Mouse (Mus musculus): ENCODE data around the gene Calm1. TPM values are rescaled to one million over a fixed set of nuclear protein-coding genes. Genes with fewer than 3 reads are reported as not detected.

Calm1 gene
- polyA plus RNA-seq, 1 experiment from 2014 or later, result 2,106 TPM

- H3K9ac ChIP-seq (replicated peaks; ENCODE audit: low read depth), result no peak overlapping the region
- no peaks in the 10 kb centered on the region for H3K4me1 ChIP-seq (ENCODE audit: insufficient read depth, low read depth, low read length)
- H3K4me2 ChIP-seq (replicated peaks; ENCODE audit: low read depth, low read length), result no peak overlapping the region
- no peak for TF ChIP-seq CTCF (IDR thresholded peaks at IDR 0.05)
- TF ChIP-seq EP300 (IDR thresholded peaks at IDR 0.05), result no peak
- no peaks in the 10 kb centered on the region for H3K36me3 ChIP-seq (ENCODE audit: insufficient read depth, low read length)
- DNase-seq (ENCODE audit: low spot score) (no peak), ATAC-seq (no peak)
- H3K27me3 ChIP-seq (replicated peaks; ENCODE audit: insufficient read depth, low read length), result no peaks in the 10 kb centered on the region
- H3K4me3 ChIP-seq (ENCODE audit: low read depth, low read length), result no peak overlapping the region
- H3K9me3 ChIP-seq (ENCODE audit: low read length), result no peaks in the 10 kb centered on the region
- WGBS, result 86% methylated on average over 4 of the region's 4 CpGs
- no peak overlapping the region for H3K27ac ChIP-seq (ENCODE audit: low read length)
Measured at GRCm38 (mm10) chr12:100254471-100254870, 55.2 kb downstream of the Calm1 start.

- H3K4me2 ChIP-seq (replicated peaks; ENCODE audit: low read depth, low read length), result no peak overlapping the region
Measured at GRCm38 (mm10) chr12:100255441-100255949, 56.3 kb downstream of the Calm1 start.

GRCm38 (mm10) chr12:100257779-100258178, 58.5 kb downstream of the Calm1 start:
- Histone ChIP-seq H3K9ac (replicated peaks; ENCODE audit: low read depth) (no peak overlapping the region), H3K27me3 (replicated peaks; ENCODE audit: insufficient read depth, low read length) (no peaks in the 10 kb centered on the region), H3K9me3 (ENCODE audit: low read length) (no peaks in the 10 kb centered on the region), H3K36me3 (ENCODE audit: insufficient read depth, low read length) (no peaks in the 10 kb centered on the region), H3K4me3 (ENCODE audit: low read depth, low read length) (no peak overlapping the region), H3K27ac (ENCODE audit: low read length) (no peak overlapping the region), H3K4me2 (replicated peaks; ENCODE audit: low read depth, low read length) (no peak overlapping the region), H3K4me1 (ENCODE audit: insufficient read depth, low read depth, low read length) (no peaks in the 10 kb centered on the region)
- DNase-seq (ENCODE audit: low spot score) (no peak), ATAC-seq (no peak)
- no peak for TF ChIP-seq CTCF (IDR thresholded peaks at IDR 0.05)
- no peak for TF ChIP-seq EP300 (IDR thresholded peaks at IDR 0.05)
- WGBS, result 62% methylated on average over 3 of the region's 3 CpGs

More at GRCm38 (mm10) chr12:100255441-100255949, 56.3 kb downstream of the Calm1 start:
- no peaks in the 10 kb centered on the region for H3K4me1 ChIP-seq (ENCODE audit: insufficient read depth, low read depth, low read length)
- H3K27me3 ChIP-seq (replicated peaks; ENCODE audit: insufficient read depth, low read length), result no peaks in the 10 kb centered on the region
- whole genome bisulfite sequencing, result 82% methylated on average over 2 of the region's 2 CpGs
- H3K9ac ChIP-seq (replicated peaks; ENCODE audit: low read depth), result no peak overlapping the region
- ATAC-seq (no peak), DNase-seq (ENCODE audit: low spot score) (no peak)
- TF ChIP-seq EP300 (IDR thresholded peaks at IDR 0.05) (no peak), CTCF (IDR thresholded peaks at IDR 0.05) (no peak)
- no peaks in the 10 kb centered on the region for H3K36me3 ChIP-seq (ENCODE audit: insufficient read depth, low read length)
- no peaks in the 10 kb centered on the region for H3K9me3 ChIP-seq (ENCODE audit: low read length)
- no peak overlapping the region for H3K27ac ChIP-seq (ENCODE audit: low read length)
- no peak overlapping the region for H3K4me3 ChIP-seq (ENCODE audit: low read depth, low read length)

Other genes with a start within 250 kb of the Calm1 start
- gene Kcnk13, start 234.9 kb upstream of the Calm1 start, polyA plus RNA-seq (2015; fragmentation: Nextera tagmentation; extraction: Ambion mirVana), result 7.8 and 8.3 TPM in 2 replicates
- gene Psmc1, start 89.3 kb upstream of the Calm1 start, polyA plus RNA-seq (2015; fragmentation: Nextera tagmentation; extraction: Ambion mirVana), result 155 and 160 TPM in 2 replicates
- gene Nrde2, start 39.8 kb upstream of the Calm1 start, polyA plus RNA-seq (2015; fragmentation: Nextera tagmentation; extraction: Ambion mirVana), result 10.8 and 11.1 TPM in 2 replicates